Mouse (Mus musculus): Measurements from ENCODE around the gene Fam205a4. TPM values are rescaled to one million over a fixed set of nuclear protein-coding genes. Genes with fewer than 3 reads are reported as not detected.
"Not testable (repeated sequence)": the region's sequence is repeated elsewhere in the genome, so short reads cannot be mapped to it uniquely, and the experiment has no call there.

Fam205a4 gene
- 0.10 TPM in 1 of 2 replicates, not detected in the other for polyA plus RNA-seq (2016; fragmentation: Nextera tagmentation; extraction: Ambion mirVana)

- not testable (repeated sequence) for DNase-seq (ENCODE audit: low spot score); H3K27me3 ChIP-seq (ENCODE audit: low read depth, poor library complexity, severe bottlenecking); H3K27ac ChIP-seq (replicated peaks); H3K9me3 ChIP-seq (replicated peaks); H3K36me3 ChIP-seq; H3K4me3 ChIP-seq; H3K4me1 ChIP-seq
- WGBS: no CpG with 5 or more reads among the region's 1 CpGs
Observed at GRCm38 (mm10) chr4:41965758-41966157, at the start of gene Fam205a4. Gene Fam205a4, plus strand, starts transcription at chr4:41966058.

GRCm38 (mm10) chr4:41941272-41941671, 24.6 kb upstream of the Fam205a4 start, which contains the start of gene Gm20878:
Gene Gm20878, plus strand, starts transcription at chr4:41941572.
- not testable (repeated sequence) for H3K36me3 ChIP-seq; H3K27ac ChIP-seq (replicated peaks); DNase-seq (ENCODE audit: low spot score); H3K27me3 ChIP-seq (ENCODE audit: low read depth, poor library complexity, severe bottlenecking); H3K4me1 ChIP-seq; H3K4me3 ChIP-seq; H3K9me3 ChIP-seq (replicated peaks)
- WGBS: no CpG with 5 or more reads among the region's 8 CpGs

Other genes with a start within 250 kb of the Fam205a4 start
- 150 and 167 TPM in 2 replicates for gene Dctn3, start 242.9 kb upstream of the Fam205a4 start, polyA plus RNA-seq (2016; fragmentation: Nextera tagmentation; extraction: Ambion mirVana)
- gene Arid3c, start 234.9 kb upstream of the Fam205a4 start, polyA plus RNA-seq (2016; fragmentation: Nextera tagmentation; extraction: Ambion mirVana): 0.28 and 0.63 TPM in 2 replicates
- 19.1 and 21.4 TPM in 2 replicates for gene Galt, start 210.8 kb upstream of the Fam205a4 start, polyA plus RNA-seq (2016; fragmentation: Nextera tagmentation; extraction: Ambion mirVana)
- gene Sigmar1, start 209.9 kb upstream of the Fam205a4 start, polyA plus RNA-seq (2016; fragmentation: Nextera tagmentation; extraction: Ambion mirVana): 87.3 and 96.3 TPM in 2 replicates
- 52.4 and 67.6 TPM in 2 replicates for gene Ccl27a, start 191.8 kb upstream of the Fam205a4 start, polyA plus RNA-seq (2016; fragmentation: Nextera tagmentation; extraction: Ambion mirVana)
- not detected in 2 replicates for gene Gm21541, start 62.4 kb upstream of the Fam205a4 start, polyA plus RNA-seq (2016; fragmentation: Nextera tagmentation; extraction: Ambion mirVana)
- 1.9 and 3.4 TPM in 2 replicates for gene Gm20878, start 24.5 kb upstream of the Fam205a4 start, polyA plus RNA-seq (2016; fragmentation: Nextera tagmentation; extraction: Ambion mirVana)
- gene Gm21093, start 68.7 kb downstream of the Fam205a4 start, polyA plus RNA-seq (2016; fragmentation: Nextera tagmentation; extraction: Ambion mirVana): 0.31 TPM in 1 of 2 replicates, not detected in the other
- not detected in 2 replicates for gene Gm3893, start 125.1 kb downstream of the Fam205a4 start, polyA plus RNA-seq (2016; fragmentation: Nextera tagmentation; extraction: Ambion mirVana)
- gene Gm13304, start 148.8 kb downstream of the Fam205a4 start, polyA plus RNA-seq (2016; fragmentation: Nextera tagmentation; extraction: Ambion mirVana): not detected in 2 replicates
- not detected in 2 replicates for gene Gm13306, start 187.4 kb downstream of the Fam205a4 start, polyA plus RNA-seq (2016; fragmentation: Nextera tagmentation; extraction: Ambion mirVana)
- gene Gm13305, start 202.5 kb downstream of the Fam205a4 start, polyA plus RNA-seq (2016; fragmentation: Nextera tagmentation; extraction: Ambion mirVana): not detected in 2 replicates

Data from midbrain, embryonic 10.5 days (tissue).